Mouse (Mus musculus) spleen, adult 12 weeks (tissue): ENCODE results near the gene Olfr1383.
"Not testable (repeated sequence)": the region's sequence is repeated elsewhere in the genome, so short reads cannot be mapped to it uniquely, and the experiment has no call there.

Source experiments
- DNase-seq: peaks from one replicate; pipeline ENCODE4 v3.0.0; 2022; ENCODE audit warnings: low spot score

Olfr1383 gene

DNA sequence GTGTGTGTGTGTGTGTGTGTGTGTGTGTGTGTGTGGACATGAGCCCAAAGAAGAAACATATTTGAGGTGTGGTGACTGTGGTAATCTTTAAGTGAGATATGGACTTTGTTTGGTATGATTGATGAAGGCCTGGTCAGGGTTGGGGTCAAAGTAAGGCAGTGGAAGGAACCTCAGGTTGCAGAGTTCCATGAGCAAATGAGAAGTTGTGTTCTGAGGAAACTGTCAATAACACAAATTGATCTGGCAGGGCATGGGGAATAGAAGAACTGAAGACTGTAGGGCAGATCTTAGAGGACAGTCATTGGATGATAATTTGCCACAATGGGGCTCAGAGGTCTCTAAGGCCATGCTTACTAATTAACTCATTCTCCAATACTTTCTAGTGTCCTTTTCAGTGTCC, at the start of gene Olfr1383:
Gene Olfr1383 (plus strand): TSS at position 301 of the 400 bp plus-strand sequence.
- no peak for DNase-seq

DNA sequence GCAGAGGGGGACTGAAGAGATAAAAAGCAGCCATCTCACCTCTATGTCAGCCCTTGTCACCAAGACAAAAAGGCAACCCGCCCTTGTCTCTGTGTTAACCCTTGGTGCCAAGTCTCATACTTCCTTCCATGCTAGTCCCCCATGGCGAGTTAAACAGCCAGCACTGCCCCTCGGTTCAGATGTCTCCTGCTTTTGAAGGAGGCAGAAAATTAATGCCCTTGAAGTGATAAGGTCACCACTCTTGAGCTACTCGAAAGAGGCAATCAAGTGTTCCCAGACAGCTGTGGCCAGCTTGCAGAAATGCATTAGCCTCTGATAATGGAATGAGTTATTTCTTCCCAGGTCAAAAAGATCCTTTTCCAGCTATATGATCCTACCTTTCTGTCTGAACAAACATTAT, 33.5 kb upstream of the Olfr1383 start:
- DNase-seq = no peak

DNA sequence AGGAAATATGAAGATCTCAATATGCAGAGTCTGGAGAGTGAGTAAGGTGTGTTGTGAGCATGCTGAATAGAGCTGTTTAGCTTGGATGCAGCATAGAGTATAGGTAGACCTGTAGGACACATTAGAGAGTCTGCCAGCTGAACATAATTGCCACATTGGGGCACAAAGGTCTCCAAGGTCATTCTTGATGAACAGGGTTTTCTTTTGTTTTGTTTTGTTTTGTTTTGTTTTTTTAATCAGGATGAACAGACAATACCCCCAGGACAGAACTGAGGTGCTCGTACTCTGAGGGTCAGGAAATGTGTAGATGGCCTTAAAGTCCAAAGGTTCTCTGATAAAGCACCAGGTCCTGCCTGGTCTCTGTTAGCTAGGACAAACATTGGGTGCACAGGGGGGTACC, 30.7 kb upstream of the Olfr1383 start, which contains the start of gene Olfr1385:
Gene Olfr1385 (plus strand): TSS at position 301 of the 400 bp plus-strand sequence.
- DNase-seq = not testable (repeated sequence)

DNA sequence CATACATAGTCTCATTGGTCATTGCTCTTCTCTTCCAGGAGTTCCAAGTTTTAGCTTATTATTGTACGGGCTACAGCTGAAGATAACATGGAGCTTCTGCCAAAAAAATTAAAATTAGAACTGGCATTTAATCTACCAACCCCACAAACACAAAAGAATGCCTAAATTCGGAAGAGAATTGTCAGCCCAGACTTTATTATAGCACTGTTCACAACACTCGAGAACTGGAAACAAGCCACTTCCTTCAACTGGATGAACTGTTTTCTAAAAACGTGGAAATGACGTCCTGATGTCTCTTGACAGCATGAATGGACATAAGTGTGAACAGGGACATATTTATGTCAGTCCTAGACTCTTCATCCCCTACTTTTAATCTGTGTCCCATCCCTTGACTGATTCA, 1.4 kb upstream of the Olfr1383 start:
- DNase-seq = no peak

DNA sequence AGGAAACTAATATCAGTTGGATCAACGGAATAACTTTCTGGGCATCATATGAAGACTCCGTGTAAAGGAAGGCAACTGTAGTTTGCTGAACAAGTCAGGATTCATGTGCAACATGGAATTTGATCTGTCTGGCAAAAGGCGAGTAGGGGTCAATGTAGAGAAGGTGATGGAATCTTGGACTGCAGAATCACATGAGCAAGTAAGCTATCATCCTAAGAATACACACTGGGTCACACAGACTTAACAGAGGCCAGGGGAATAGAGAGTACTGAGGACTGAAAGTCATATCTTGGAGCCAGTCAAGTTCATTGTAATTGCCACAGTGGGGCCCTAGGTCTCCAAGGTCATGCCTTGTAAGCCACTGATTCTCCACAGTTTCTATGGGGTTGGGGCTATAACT, 8.5 kb downstream of the Olfr1383 start, which contains the start of gene Olfr1382:
Gene Olfr1382 (plus strand): TSS at position 301 of the 400 bp plus-strand sequence.
- no peak for DNase-seq

DNA sequence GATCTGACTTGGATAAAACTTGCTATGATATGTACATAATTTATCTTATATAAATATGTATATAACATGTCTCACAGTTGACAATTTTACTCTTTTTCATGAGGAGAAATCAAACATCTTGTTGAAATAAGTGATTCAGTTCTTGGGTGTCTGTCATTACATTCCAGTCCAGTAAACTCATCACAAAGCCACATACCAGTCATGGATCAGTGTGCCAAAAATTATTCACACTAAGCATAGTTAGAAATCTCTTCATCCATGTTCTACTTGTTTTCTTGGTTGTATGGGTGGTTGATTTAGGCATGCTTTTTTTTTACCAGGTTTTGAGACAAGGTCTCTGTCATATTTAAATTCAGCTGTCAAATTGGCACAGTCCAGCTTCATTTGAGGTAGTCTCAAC, 13.3 kb downstream of the Olfr1383 start:
- DNase-seq = no peak

DNA sequence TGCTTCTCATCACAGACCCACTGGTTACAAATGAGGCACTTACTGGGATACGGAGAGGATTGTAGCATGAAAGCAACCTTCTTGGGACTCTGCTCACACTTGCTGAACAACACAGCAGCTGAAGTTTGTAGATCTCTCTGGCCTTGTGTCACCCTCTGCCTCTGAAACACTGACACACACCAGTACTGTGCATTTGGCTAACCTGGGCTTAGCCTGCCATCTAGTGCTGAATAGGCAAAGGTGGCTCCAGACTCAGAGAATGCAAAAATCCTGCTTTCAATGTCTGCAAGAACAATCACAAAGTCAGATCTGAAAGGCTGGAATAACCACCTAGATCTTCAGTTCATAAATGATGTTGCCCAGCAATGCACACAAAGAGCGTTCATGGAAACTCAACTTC, 17.2 kb downstream of the Olfr1383 start:
- not testable (repeated sequence) for DNase-seq

DNA sequence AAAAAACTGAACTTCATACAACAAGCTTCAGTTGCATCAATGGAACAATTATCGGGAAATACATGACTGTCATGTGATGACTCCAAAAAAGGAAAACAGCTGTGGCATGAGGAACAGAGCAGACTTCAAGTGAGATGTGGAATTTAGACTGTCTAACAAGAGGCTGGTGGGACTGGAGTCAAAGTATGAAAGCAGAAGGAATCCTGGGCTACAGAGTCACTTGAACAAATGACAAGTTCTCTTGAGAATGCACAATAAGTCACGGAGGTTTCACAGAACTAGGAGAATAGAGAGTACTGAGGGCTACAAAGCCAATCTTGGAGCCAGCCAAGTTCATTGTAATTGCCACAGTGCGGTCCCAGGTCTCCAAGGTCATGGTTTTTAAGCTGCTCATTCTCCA, 23.7 kb downstream of the Olfr1383 start, which contains the start of gene Olfr1381:
Gene Olfr1381 (plus strand): TSS at position 301 of the 400 bp plus-strand sequence.
- not testable (repeated sequence) for DNase-seq

DNA sequence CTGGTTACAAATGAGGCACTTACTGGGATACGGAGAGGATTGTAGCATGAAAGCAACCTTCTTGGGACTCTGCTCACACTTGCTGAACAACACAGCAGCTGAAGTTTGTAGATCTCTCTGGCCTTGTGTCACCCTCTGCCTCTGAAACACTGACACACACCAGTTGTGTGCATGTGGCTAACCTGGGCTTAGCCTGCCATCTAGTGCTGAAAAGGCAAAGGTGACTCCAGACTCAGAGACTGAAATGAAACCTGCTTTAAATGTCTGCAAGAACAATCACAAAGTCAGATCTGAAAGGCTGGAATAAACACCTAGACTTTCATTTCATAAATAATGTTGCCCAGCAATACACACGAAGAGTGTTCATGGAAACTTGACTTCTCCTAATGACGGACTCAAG, 34.6 kb downstream of the Olfr1383 start:
- DNase-seq = not testable (repeated sequence)

DNA sequence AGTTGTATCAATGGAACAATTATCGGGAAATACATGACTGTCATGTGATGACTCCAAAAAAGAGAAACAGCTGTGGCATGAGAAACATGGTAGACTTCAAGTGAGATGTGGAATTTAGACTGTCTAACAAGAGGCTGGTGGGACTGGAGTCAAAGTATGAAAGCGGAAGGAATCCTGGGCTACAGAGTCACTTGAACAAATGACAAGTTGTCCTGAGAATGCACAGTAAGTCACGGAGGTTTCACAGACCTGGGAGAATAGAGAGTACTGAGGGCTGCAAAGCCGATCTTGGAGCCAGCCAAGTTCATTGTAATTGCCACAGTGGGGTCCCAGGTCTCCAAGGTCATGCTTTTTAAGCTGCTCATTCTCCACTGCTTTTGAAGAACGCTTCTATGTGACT, 37.1 kb downstream of the Olfr1383 start, which contains the start of gene Olfr1380:
Gene Olfr1380 (plus strand): TSS at position 301 of the 400 bp plus-strand sequence.
- not testable (repeated sequence) for DNase-seq

DNA sequence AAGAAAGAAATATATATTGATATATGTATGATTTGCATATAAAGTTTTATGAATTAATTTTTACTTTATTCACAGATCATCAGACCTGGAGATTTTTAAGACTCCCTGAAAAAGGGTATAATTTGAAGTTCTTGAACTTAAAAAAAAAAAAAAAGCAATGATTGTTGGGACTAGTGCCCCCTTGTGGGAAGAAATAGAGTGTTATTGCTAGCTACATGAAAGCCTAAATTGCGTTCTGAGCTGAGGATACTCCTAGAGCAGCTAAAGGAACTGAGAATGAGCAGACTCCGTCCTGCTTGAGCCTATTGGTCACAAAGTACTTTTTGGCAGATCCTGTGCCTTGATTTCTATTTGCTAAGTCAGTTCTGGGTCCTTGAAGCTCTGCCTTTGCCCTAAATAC, 55.6 kb downstream of the Olfr1383 start:
- not testable (repeated sequence) for DNase-seq
